Mouse (Mus musculus): ENCODE results near the gene Lctl.
"Not testable (repeated sequence)": the region's sequence is repeated elsewhere in the genome, so short reads cannot be mapped to it uniquely, and the experiment has no call there.

Lctl gene

DNA sequence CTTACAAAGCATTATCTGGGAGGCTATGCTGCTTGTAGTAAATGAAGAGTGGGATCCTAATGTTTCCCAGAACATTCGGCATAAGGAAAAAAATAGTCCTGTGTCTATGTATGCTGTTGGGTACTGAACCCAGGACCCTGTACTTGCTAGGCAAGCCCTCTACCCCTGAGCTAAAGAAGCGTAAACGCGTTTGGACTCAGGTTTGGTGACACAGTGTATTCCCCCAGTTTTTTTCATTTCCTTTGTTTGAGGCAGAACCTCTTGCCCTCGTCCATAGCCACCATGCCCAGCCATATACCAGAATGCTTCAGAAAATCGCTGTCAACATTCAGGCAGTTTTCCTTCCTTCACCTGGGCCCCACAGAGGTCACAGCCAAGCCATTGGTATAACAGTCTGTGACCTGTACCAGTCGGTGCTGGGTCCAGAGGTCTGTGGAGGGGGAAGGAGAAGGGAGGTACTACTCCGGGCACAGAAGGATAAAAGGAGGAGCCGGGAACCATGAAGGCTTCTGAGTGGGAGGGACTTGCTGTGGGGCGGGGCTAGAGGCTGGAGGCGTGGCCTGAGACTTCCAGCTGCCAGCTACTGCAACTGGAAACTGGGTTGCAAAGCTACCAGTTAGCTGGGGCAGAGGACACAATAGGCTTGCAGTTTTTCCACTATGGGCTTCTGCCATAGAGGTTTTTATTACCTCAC lies 3.8 kb downstream of the Lctl start:
- DNase-seq: peak; percentile 66

DNA sequence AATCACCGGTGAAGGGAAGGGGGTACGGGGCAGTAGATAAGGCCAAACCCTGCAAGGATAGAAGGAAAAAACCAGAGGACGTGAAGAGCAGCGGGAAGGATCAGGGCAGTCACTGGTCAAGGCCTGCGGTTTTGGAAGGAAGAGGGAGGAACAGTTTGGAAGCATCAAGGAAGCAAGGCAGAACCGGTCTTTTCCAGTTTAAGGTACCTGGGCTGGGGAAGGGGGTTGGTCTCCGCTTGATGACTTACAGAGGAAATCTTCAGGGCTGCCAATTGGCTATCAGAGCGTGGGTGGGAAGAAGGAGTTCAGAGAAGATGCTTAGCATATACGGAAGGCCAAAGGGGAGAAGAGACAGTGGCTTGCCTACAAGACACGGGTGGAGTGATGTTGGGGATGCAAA lies 5.7 kb downstream of the Lctl start:
- no peak for DNase-seq

DNA sequence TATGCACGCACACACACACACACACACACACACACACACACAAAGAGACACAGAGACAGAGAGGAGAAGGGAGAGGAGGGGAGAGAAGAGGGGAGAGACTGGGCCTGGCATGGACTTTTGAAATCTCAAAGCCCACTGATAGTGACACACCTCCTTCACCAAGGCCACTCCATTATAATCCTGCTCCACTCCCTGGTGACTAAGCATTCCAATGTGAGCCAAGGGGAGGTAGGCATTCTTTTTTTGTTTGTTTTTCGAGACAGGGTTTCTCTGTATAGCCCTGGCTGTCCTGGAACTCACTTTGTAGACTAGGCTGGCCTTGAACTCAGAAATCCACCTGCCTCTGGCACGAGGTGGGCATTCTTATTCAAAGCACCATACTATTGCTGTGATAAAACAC lies 7.9 kb downstream of the Lctl start:
- not testable (repeated sequence) for DNase-seq

DNA sequence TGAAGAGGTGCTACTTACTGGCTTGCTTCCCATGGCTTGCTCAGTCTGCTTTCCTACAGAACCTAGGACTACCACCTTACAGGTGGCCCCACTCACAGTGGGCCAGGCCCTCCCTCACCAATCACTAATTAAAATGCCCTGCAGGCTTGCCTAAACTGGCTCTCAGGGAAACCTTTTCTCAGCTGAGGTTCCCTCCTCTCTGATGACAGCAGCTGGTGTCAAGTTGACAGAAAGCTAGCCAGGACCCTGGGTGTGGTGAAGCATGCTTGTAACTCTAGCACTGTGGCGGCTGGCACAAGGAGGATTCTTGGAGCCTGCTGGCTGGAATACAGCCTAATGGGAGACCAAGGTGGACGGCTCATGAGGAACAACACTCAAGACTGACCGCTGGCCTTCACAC lies 8.4 kb downstream of the Lctl start:
- peak; percentile 11 for DNase-seq

DNA sequence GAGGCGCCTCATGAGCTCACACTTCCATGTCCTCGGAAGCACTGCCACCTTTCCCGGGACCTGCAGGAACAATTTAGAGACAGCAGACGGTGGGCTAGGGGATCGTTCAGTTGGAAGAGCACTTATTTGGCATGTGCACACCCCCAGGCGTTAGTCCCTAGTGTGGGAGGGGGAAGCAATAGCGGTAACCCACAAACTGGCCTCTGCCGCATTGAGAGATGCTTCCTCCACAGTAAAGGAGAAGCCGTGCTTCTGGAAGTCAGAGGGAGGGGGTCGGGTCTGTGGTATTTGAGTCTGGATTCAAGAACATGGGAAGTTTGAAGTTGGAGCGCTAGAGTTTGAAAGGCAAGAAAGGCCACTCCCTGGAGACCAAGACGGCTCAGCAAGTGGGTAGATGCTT lies 9.2 kb downstream of the Lctl start:
- DNase-seq: peak; percentile 12

DNA sequence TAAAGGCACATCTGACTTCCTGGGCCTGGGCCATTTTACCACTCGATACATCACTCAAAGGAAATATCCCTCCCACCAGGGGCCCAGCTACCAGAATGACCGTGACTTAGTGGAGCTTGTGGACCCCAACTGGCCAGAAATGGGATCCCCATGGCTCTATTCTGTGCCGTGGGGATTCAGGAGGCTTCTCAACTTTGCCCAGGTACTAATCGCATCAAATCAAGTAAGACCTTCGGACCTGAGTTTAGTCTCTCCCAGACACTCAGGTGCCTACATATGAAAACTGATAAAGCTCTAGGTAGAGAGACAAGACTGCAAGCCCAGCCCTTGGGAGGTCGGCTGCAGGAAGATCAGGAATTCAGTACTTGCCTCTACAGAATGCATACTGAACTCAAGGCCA lies 14.7 kb downstream of the Lctl start:
- DNase-seq: no peak

DNA sequence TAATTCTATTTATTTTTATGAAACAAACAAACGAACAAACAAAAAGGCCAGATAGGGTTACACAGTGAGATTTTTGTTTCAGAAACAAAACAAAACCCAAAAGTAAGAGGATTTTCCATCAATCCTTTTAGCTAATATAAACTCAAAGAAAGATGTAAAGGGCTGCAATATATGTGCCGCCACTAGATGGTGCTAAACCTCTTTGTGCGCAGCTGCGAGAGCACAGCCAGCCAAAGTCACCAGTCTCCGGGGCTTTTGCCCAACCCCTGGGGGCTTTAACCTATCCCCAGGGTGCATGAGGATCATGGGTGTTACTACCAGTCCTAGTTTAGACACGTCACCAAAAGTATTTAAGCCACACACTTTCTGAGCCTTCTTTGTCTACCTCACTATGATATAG lies 21.9 kb downstream of the Lctl start:
- DNase-seq: peak; percentile 67

DNA sequence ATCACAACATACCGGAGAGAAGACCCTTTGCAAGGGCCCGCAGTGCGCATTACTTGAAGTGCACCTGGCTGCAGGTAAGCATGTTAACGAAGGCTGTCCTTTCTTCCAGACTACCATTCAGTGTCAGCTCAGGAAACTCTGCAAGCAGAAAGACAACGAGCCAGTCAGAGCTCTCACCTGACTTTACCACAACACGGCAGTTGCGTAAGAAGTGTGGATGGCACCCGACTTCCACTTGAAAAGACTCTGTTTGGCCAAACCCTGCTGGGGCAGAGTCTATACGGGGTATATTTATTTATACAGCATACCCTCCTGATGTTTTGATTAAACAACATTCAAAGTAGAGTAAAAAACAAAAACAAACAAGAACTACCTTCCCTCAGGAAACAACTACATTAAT lies 22.9 kb downstream of the Lctl start:
- DNase-seq: no peak

DNA sequence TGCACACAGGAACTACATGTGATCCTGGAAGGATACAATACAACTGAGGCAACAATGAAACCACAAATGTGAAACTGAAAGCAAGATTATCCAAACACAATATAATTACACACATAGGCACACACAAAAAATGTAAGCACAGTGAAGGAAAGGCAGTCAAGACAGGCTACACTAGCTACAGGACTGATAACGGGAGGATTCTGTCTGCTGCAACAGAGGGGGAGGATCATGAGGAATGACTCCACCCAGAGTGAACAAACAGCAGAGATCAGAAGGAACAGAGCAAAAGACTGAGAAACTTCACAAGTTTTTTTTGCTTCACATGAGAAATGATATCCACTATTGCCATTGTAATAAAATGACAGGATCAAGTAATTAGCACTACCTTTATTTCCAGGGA lies 39.7 kb downstream of the Lctl start:
- DNase-seq: no peak

DNA sequence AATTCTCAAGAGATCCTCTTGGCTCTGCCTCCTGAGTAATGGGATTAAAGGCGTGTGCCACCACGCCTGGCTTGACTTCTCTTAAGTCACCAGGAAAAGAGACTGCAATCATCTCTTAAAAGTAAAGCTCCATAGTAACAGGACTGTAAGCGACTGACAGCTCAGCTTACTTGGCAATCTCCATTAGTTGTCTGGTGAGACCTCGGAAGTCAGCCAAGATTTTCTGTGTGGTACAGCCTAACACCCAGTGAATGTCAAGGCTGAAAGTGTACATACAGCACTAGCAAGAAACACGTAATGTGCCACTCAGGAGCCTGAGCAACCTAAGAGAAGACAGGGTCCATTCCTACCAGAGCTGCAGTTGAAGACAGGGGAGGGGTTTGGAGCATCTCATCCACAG lies 43.5 kb downstream of the Lctl start:
- DNase-seq: no peak

DNA sequence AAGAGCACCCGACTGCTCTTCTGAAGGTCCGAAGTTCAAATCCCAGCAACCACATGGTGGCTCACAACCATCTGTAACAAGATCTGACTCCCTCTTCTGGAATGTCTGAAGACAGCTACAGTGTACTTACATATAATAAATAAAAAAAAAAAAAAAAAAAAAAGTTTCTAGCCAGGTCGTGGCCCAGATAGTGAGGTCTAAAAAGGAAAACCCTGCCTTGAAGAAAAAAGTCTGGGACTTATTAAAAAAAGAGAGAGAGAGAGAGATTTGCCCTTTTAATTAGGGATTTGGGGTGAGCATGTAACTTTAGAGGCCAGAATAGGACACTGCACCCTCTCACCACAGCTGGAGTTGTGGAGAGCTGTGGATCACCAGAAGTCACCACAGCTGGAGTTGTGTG lies 53.0 kb downstream of the Lctl start:
- not testable (repeated sequence) for DNase-seq

DNA sequence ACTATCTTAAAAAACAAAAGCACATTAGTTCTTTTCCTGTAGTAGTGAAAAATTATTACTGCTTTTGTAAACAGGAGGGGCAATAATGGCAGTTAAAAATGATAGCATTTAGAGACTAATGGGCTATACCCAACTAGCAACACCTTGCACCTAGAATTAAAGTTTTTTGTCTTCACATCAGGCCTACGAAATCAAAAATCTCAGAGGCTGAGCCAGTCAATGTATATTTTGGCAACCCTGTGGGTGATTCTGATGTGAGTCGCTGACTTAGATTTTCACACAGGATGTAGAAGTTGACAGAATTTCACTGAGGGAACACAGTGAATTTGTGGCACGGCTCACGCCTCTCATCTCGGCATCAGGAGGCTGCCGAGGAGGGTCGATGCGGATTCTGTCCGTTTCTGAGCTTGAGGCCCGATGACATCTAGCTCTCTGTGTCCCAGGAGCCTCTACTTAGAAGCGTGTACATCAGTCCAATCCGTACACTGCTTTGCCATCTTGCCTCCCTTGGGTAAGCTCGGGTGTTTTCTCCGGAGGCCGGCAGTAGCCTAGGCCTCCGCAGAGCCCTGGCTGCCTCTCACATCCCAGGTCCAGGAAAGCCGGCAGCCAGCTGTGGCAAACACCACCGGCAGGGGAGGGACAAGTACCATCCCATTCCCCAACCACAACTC lies 55.3 kb downstream of the Lctl start:
- DNase-seq: no peak

DNA sequence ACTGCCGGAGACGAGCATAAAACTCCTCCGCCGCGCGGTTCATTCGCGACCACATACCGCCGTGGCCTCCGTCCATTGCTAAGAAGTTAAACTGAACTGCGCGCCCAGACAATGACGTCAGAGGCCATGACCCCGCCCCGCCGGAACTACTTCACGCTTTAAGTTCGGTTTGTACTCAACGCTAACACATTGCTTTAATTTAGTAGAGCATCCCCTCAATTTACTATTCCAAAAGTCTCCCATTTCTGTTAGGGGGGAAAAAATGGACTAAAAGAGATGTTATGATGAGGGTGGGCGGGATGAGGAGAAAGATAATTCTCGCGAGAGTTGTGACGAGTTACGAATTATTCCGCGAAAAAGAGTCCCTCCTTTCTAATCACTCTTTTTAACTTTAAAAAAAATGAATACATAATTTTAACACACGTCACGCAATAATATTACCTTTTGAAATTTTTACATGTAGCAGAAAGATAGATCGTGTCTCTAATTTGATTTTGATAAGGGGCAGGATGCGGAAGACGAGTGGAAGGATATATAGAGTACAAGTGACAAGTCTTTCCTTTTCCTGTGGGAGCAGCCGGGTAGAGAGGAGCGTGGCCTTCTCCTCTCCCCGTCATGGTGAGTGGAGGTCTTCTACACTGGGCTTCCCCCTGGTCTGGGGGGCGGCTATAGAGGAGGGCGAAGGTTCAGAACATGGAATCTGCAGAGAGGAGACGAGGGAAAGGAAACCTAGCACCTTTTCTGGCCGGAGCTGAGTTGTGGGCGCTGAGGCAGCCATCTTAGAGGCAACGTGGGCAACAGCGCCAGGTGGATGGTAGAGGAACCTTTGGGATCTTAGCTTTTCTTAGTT lies 56.1 kb downstream of the Lctl start, which contains the start of the genes Zwilch and Rpl4:
Gene Zwilch (minus strand): TSS at position 289 of the 850 bp plus-strand sequence.
Gene Rpl4 (plus strand): TSS at position 560 of the 850 bp plus-strand sequence.
- peak; percentile 94 for DNase-seq

DNA sequence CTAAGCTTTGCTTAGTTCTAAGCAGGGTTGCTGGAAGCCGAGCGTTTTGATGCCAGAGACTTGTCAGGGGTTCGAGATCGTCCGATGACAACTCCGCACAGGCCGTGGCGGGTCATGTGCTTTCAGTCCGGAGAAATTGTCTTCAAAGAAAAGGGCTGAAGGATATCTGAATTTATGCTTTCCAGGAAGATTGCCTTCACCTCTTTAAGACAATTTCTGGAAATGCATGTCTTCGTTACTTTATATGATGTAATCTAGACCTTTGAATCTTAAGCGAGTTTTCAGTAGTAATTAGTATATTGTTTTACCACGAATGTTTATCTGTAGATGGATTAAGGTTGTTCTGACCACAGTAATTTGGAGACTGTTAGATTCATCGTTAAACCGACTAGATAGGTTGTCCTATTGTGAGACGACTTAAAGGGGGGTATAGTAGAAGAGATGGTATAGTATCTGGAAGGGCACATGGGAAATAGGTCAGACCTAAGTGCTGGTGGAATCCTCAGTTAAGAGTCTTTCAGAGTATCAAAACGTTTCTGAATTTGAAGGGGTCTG lies 56.8 kb downstream of the Lctl start:
- no peak for DNase-seq

DNA sequence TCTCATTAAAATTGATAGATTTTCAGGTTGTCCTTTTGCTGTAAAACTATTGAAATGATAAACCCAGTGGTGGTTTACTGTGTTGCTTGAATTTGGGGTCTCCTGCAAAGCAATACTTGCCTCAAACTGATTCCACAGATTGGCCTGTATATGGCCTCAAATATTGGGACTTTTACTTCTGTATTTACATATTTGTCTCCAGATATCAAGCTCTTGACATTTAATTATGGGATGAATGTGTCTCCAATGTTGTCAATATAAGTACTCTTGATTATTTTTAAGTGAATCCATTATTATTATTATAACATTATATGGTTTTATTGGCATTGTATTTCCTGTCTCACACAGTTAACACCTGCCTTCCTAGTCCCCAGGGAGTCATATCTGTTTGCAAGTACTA lies 57.4 kb downstream of the Lctl start:
- no peak for DNase-seq

DNA sequence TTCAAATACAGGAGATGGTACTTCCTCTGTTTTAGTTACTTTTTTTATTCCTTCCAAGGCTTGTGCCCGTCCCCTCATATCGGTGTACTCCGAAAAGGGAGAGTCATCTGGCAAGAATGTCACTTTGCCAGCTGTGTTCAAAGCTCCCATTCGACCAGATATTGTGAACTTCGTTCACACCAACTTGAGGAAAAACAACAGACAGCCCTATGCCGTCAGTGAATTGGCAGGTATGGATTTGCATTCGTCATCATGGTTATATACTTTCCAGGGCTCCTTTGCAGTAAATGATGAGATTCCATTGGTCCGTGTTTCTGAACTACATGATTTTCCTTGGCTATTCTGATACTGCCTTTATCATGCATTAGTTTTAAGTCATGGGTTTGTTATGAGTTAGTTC lies 57.8 kb downstream of the Lctl start:
- no peak for DNase-seq

DNA sequence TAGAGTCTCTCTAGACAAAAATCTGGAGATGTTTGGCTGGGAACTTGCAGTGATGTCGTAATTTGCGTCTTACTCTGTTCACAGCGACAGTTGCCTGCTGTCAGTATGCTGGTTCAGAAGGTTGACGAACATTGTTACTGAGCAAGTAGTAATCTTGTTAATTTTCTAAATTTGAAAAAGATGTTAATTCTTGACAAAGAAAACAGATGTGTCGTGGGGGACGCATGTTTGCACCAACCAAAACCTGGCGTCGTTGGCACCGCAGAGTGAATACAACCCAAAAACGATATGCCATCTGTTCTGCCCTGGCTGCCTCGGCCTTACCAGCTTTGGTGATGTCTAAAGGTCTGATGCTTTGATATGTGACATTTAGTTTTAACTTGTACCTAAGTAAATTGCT lies 58.4 kb downstream of the Lctl start:
- DNase-seq: no peak

DNA sequence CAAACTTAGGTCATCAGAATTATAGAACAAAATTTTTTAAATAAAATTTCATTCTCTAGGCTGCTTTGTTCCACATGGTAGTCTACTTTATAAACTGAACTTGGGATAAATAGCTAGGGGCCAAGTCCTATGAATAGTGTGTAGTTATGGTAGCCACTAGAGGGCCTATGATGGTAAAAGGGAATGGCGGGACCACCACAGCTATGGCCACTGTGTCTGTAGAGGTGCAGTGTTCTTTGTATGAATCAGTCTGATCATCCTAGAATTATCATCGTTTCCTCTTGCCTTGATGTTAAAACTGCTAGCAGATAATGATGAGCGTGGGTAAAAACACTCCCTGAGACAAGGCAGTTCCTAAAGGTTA lies 61.6 kb downstream of the Lctl start:
- peak; percentile 60 for DNase-seq

DNA sequence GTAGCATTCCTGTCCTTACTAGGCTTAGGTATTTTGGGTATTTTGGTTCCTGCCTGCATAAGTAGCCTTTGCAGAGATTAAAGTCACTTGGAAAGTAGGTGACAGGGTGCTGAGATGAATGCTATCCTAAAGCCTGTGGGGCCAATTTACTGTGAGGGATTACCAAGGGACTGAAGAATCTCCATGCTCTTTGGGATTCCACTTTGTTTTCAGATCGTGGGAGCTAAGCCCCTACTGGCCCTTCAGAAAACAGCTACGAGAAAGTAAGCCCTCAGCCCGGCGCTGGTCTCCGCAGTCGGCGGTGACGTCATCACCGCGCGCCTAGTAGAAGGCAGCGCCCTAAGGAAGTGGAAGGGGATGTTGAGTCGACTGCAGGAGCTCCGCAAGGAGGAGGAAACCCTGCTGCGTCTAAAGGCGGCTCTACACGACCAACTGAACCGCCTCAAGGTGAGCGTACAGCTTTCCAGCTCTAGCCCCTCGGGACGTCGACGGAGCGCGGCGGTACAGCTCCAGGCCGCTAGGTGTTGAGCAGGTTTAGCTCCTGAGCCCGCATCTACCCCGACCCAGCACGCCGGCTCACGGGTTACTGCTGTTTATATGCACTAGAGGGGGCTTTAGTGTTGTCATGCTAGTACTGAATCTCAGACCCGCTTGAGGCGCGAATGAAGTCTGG lies 62.2 kb downstream of the Lctl start, which contains the start of gene Snapc5:
Gene Snapc5 (plus strand): TSS at position 301 of the 673 bp plus-strand sequence.
- peak; percentile 96 for DNase-seq

DNA sequence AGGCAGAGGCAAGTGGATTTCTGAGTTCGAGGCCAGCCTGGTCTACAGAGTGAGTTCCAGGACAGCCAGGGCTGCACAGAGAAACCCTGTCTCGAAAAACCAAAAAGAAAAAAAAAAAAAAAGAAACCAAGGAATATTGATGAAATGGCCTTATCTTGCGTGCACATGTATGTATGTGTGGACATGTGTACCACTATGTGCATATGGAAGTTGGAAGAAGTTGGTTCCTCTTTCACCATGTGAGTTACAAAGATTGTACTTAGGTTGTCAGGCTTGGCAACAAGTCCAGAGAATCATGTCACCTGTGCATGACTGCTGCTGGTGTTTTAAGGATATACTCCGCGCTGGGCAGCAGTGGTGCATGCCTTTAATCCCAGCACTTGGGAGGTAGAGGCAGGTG lies 66.3 kb downstream of the Lctl start:
- DNase-seq: not testable (repeated sequence)

DNA sequence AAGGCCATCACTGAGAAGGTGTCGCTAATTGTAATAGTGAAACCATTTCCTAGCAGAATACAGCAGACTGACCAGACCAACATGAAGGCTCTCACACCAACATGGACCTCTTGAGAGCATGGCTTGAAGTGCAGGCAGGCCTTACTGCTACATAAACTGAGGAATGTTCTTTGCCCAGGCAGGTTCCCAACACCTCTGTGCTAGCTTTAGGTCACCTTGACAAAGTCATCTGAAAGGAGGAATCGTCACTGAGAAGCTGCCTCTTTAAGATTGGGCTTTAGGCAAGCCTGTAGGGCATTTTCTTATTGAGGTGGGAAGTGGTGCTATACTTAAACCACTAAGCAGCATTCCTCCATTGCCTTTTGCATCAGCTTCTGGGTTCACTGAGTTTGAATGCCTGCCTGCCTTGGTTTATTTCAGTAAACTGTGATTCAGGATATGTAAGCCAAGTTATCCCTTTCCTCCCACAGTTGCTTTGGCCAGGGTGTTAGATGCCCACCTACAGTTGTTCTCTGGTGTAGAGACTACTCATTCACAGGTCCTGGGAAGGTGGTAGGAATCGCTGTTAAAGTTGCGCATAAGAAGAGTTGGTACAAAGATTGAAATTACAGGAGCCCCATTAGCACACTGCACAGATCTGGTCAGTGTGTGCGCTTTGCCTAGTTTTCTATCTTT lies 67.4 kb downstream of the Lctl start:
- DNase-seq: no peak
